Mouse (Mus musculus): ENCODE data around the gene C1qtnf7.

Gene C1qtnf7

DNA sequence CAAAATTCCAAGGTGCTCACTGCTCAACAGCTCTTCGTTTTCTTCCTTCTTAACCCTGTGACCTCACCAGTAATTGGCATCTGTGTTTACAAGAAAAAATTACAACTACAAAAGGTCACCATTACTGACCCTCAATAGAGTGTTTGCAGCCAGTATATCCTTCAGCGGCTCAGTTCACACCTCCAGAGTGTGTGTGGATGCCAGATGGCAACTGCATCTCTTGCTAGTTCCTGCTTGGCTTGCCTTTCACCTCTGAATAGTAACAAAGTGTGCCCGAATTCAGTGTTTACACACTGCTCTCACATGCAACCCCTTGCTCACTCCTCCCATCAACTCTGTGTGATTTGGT is 23.8 kb downstream of the C1qtnf7 start:
- DNase-seq (ENCODE audit: low read depth, low spot score): no peak

DNA sequence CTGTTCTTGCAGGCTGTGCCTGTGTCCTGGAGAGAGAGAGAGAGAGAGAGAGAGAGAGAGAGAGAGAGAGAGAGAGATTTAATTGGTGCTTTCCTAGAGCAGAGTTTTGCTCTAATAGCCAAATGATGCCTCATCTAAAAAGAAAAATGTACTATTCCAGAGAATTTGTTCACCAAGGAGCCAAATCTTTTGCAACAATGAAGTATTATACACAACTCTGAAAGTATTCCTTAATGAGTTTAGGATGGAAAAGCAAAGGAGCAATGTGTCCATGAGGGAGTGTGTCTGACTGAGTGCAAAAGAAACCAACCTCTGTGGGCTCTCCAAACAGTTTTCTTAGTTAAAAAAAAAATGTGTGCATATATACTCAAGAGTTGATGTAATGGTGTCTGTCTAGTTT is 24.5 kb downstream of the C1qtnf7 start:
- DNase-seq (ENCODE audit: low read depth, low spot score): no peak

DNA sequence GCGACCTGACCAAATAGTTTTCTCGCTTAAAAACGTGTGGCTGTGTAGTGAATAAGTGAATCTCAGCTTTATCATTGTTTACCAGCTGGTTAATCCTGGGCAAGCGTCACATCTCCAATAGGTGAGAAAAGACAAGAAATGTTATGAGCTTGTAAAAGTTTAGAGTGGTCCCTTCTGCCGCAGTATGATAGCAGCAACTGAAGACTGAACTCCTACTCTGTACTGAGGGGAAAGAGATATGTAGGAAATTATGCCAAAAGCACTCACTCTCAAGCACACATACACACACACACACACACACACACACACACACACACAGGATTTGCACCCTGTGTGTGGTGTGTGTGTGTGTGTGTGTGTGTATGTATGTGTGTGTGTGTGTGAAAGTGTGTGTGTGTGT is 26.2 kb downstream of the C1qtnf7 start:
- DNase-seq (ENCODE audit: low read depth, low spot score): no peak

DNA sequence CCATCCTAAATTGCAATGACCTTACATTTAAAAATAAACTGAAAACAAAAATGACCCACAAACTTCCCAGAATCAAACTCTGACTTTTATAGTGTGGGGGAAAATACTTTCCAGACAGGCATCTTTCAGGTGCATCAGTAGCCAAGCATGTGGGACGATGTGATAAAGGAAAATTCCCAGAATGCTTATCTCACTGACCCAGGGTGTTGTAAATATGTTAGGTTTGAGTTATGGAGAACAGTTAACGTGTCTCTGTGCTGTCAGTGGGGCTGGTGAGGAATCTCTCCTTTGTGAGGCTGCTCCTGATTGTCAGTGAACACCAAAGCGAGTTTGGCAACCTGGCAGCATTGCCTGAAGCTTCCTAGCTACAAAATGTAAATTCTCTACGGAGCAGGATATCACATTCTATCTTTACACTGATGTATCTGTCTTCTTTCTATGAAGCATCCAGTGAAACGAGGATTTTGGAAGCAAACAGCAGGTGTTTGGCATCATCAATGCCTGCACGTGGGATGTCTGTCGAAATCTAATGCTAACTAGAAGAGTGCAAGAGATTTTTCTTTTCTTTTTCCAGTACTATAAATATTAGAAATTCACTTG is 27.0 kb downstream of the C1qtnf7 start:
- no peak for DNase-seq (ENCODE audit: low read depth, low spot score)

DNA sequence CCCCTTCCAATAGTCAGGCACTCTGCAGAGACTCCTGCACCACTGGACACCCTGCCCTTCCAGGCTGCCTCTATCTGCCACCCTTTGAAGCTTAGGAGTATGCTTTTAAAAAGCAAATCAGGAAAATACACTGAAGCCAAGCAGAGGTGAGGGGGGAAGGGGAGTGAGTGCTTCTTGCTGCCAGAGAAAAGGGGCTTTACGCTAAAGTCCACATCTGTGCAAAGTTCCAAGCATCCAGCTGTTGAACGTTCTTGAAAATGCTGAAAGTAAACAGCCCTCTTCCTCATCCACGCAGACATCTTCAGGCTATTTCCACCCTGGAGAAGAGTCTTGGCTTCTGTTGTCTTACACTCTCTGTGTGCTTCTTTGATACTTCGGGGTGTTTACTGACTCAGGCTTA is 34.6 kb downstream of the C1qtnf7 start:
- no peak for DNase-seq (ENCODE audit: low read depth, low spot score)

DNA sequence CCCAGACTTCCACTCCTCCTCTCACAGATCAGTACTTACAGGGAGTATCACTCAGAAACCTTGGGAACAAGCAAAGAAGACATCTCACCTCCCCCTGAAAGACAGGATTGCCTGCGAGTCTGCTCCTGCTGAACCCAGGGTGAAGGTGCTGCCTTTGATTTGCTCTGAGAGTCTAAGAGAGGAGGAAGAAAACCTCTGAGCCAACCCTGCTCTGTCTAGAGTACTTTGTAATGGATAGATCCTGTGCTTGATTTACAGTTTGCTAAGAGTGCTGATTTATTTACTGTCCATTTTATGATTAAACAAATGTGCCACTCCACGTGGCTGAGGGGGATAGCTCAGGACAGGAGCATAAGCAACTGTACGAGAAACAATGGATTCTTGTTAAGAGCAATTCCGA is 35.1 kb downstream of the C1qtnf7 start:
- DNase-seq (ENCODE audit: low read depth, low spot score): no peak

DNA sequence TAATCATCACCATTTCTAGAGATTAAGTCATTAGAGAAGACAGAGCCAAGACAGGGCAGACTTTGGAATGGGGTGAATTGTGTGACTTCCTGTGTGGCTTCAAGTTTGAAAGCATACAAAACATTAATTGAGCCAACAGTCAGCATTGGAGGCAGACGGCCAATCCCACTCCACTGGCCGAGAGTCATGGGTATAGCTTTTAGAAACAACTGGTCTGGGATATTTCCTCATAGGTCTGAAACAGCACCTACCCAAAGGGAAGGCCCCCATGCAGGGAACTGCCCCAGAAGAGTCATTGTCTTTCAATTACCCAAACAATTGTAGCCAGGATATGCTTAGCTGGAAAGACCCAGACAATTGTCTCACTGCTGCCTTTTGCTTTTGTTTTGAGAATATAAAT is 39.5 kb downstream of the C1qtnf7 start:
- no peak for DNase-seq (ENCODE audit: low read depth, low spot score)

DNA sequence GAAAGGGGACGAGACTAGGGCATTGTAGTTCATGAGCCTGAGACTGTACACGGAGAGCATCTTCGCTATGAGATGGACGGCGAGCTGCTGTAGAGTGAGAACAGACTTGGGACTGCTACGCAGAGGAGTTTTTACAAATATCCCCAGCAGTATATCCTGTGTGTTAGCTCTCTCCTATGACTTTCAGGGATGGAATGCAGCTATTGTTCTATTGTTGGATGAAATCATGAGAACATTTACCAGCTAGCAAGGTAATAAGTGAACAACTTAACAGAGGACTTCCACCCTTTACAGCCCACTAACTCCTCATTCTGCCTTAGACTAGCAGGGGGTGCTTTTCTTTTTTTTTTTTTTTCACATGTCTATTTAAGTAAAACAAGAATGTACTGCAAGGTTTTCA is 40.1 kb downstream of the C1qtnf7 start:
- DNase-seq (ENCODE audit: low read depth, low spot score): no peak

DNA sequence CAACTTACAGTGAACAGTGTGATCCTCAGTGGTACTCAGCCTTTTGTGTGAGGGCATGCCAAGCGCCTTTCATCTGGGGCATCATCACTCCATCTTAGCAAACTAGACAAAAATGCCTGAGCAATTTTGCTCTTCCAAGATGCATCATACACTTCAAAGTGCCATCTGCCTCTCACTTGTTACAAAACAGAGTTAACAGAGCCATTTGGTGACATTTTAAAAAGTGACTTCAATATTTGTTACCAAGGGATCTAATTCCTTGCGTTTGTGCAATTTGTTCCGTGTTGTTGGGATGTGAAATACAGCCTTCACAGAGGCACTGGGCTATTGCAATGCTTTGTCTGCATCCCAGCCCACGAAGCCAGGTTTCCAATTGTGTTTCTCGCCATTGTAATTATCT is 42.1 kb downstream of the C1qtnf7 start:
- DNase-seq (ENCODE audit: low read depth, low spot score): no peak

DNA sequence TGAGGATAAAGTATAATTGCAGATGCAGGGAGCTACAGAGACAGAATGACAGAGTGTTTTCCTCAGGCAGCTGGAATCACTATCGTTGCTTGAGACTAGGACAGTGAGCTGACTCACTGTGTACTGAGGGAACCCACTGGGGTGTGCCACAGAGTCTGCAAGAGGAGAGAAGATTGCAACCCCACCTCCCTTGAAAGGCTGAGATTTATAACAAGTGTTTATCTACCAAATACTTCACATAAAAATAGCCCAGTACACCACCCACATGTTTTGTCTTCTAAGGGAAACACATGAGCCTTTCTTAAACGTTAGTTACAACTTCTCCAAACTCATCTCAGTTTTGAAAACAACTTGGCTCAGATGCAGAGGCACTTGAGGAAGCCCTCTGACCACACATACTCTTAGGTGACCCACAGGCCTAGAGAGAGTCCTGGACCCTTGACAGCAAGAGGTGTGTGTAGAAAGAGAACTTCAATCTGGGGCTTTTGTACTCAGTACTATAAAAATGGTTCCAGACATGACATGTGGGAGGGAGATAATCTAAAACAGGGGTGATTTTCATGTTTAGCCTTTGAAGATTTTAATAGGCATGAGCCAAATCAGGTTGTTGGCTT is 46.4 kb downstream of the C1qtnf7 start:
- DNase-seq (ENCODE audit: low read depth, low spot score): no peak

DNA sequence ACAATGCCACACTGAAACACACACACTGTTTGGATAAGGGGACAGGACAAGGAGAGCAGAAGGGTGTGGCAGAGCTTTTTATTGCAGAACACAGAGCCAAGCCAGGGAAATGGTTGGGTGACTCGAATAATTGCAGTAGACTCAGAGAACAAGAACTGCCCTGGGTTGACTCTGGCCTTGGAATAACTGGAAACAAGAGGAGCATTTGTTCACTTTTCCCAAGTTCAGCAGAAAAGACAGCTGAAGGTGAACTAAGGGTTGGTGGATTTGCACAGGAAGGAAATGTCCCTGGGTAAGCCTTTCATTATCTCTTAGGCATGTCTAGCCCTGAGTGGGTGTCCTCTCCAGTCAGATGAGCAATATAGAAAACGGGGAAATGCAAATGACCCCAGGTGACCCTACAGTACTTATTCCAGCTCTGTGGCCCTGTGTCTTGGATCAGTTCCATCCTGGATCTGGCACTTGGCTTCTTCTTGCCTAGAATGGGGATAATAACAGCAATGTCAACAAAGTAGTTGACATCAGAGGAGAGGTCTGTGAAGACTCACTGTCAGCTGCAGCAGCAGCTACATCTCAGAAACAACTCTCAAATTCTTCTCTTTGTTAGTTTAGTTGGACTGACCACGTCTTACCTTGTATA is 54.5 kb downstream of the C1qtnf7 start:
- no peak for DNase-seq (ENCODE audit: low read depth, low spot score)

DNA sequence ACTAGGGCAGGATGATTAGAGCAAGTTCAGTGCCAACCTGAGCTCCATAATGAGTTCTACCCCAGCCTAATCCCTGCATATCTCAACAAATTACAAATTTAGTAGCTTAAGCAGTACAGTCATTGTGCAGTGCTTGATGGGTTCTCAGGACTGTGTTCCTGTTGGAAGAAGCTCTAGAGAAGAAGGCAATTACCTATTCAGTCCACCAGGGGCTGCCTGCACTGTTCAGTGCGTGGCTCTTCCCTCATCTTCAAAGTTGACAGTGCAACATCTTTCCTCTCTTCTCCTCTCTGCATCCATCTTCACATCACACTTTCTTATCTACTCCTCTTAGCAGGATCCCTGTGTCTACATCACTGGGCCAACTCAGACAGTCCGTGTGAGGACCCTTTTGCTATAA is 67.5 kb downstream of the C1qtnf7 start:
- peak; percentile 5 for DNase-seq (ENCODE audit: low read depth, low spot score)

DNA sequence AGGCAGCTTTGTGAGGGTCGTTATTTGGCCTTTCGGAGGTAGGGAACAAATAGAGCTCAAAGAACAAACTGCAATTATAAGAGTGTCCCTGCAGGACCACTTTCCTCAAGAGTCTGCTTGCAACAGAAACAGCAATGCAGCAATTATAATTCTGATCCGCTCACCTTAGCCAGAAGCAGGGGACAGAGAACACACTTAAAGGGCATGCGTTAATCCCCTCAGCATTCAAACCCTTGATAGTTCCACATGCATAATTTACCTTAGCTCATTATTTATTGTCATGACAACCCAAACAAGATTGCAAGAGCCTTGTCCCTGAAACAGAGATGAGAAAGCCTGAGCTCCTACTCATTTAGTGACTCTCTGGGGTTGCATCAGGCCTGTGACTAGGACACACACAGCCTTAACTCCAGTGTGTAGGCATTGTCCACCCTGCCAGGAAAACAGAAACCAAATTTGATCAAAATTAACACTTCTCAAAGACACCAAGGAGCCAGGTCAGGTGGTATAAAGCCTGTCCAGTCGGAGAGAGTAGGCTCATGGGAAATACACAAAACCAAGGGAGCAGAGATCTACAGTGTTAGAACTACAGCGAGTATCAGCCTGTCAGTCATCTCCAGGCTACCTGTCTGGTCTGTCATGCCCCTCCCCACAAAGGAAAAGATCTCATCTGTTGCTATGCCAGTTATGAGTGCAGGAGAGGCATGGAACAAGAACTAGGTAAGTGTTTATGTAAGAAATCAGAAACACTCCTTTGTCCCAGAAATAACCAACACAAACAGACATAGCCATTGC is 68.2 kb downstream of the C1qtnf7 start:
- DNase-seq (ENCODE audit: low read depth, low spot score): no peak

DNA sequence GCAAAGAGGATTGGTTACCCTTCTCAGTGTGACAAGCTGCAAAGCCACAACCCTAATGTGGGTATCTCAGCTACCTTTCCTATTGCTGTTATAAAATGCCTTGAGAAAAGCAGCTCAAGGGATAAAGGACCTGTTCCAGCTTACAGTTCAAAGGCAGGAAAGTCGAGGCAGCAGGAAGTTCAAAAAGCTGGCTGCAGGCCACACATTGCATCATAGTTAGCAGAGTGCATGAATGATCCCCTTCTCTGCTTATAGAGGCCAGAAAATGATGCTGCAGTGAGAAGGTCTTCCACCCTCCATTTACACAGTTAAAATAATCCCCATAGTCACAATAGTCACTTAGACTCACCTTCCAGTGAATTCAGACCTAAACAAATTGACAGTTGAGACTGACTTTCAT is 69.1 kb downstream of the C1qtnf7 start:
- DNase-seq (ENCODE audit: low read depth, low spot score): no peak

DNA sequence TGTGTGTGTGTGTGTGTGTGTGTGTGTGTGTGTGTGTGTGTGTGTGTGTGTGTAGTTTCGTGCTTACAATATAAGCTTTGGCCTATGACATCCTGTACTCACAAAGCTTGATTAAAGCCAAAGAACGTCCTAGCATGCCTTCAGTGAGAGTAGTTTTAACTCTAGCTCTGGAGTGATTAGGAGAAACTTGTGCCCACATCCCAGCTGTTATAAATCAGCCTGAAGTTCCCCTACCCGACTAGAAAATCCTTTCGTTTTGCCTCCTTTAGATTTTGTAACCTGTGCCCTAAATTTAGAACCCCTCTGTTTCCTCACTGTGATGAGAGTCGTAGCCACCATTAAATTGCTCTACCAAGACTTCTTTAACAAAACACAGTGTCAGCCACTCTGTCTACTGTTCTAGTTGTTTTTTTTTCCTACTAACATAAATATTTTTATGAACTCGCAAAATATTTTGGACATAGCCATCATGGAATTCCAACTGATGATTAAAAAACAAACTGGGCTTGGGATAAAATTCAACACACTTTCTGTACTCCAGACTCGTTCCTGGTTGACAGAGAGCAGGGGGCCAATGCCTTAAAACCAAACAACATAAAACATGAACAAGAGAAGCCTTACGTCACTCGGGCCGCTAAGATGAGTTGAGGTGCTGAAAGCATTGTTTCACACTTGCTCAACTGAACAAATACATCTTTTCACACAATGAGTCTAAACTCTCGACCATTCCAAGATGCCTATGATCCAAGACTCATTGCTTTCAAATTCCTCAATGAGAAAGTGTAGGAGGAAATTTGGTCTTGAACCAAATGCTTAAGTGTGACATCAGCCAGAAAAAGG is 70.3 kb downstream of the C1qtnf7 start:
- DNase-seq (ENCODE audit: low read depth, low spot score): no peak

DNA sequence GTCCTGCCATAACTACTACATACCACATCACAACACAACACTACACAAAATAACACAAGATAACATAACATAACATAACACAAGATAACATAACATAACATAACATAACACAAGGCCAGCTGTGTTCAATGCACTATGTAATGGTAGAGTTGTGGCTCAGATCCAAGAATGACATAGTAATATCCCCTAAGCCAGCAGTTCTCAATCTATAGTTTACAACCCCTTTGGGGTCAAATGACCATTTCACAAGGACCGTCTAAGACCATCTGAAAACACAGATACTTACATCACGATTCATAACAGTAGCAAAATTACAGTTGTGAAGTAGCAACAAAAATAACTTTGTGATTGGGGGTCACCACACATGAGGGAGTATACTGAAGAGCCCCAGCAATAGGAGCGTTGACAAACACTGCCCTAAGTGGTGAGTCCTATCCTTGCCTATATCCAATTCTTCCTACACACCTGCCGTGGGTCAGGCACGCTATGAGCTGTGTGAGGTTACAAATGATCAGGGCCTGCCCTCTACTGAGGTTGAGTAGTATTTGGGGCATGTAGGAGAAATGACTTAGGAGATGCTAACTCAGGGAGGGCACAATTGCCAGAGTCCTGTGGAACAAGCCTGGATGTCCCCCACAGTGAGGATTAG is 73.6 kb downstream of the C1qtnf7 start:
- DNase-seq (ENCODE audit: low read depth, low spot score): no peak

DNA sequence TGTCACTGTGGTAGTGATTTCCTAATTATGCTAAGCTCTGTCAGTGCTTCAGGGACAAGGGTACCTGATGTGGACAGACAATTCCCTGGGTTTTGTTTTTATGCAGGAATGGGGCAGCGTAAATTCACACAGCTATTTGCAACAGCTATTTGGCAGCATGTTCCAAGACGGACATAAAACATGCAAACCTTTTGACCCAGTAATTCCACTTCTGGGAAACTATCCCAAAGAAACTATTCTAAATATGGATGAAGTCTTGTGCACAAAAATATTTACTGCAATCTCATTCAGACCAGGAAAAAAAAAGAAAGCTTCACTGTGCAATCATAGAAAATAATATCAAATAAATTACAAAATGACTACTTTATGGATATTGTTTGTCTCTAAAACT is 74.1 kb downstream of the C1qtnf7 start:
- no peak for DNase-seq (ENCODE audit: low read depth, low spot score)

DNA sequence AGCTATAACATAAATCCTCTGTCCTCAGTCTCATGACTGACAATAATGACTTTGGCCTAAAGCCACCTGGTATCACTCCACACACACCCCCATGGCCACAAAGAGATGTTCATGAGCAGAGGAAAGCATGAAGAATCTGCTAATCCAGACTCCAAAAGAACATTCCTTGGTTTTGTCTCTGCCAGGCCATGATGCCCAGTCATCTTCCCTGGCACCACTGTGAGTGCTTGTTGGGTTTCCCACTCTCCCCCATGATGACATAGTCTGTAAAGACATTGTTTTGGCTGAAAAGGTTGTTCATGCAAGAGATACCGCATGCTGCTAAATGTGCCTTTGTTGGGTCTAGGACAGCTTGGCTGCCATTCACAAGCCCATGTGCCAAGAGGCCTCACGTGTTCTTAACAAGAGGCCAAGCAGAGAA is 75.0 kb downstream of the C1qtnf7 start:
- no peak for DNase-seq (ENCODE audit: low read depth, low spot score)

DNA sequence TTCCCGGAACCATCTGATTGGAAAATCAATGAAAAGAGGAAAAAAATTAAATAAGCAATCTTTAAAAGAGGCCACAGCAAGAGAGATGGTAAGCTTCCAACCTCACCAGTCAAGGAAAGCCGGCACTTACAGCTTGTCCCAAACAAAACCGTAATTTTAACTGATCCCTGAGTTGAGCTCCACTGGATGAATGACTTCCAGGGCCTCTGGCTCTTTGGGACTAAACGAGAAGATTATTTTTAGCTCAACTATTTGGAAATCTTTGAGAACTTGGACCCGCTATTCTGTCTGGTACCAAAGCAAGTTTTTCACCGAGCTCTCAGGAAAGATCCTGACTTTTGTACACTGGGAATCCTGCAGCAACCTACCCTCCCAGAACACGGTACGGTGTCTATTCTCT is 86.3 kb downstream of the C1qtnf7 start:
- DNase-seq (ENCODE audit: low read depth, low spot score): no peak

DNA sequence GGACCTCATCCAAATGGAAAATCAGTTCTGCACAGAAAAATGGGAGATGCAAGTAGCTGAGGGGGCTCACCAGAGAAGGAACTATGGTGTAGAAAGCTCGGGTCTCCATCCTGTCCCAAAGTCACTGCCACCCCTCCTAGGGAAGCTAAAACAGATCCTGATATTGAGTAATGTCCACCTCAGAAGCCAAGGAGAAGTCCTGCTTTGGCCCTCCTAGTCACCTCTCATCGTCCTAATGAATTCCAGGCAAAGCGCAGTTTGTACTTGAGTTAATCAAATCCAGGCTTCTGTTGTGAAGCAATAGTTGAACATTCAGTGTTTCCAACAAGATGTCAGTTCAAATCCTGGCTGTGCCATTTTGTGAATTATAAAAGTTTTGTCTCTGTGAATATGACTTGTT is 87.2 kb downstream of the C1qtnf7 start:
- no peak for DNase-seq (ENCODE audit: low read depth, low spot score)

DNA sequence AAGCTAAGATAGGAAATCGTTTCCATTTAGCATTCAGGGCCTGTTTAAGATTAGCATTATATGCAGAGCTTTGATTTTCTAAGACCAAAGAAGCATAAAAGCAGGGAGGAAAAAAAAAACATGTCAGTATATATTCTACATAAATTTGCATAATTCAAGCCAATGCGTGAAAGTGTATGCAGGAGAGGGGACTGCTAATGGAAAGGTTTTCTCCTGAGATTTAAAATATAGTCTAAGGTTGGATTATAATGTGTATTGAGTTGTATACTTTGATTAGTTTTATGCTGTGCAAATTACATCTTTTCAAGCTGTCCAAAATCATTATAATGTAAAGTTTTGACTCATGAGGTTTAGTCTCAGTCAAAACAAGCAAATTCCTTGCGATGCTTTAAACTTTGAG is 88.2 kb downstream of the C1qtnf7 start:
- no peak for DNase-seq (ENCODE audit: low read depth, low spot score)
